Mouse (Mus musculus) hindbrain, embryonic 13.5 days (tissue): Measurements from ENCODE around the gene Notch1. TPM values are rescaled to one million over a fixed set of nuclear protein-coding genes. Genes with fewer than 3 reads are reported as not detected.
A peak's percentile ranks its signal among the peaks of the same experiment; 100 is the strongest.

Experiments
- ATAC-seq: fragments of 200-750 bp; cut with Nextera tagmentation; 2 replicates; pipeline ENCODE4 v1.8.0; 2017; ENCODE audit warnings: moderate TSS enrichment; ENCODE audit not compliant: low FRiP score
- H3K27ac ChIP-seq: fragments of 300-500 bp; sonication (generic); 2 replicates; pipeline ENCODE4 v1.5.1; 2015; ENCODE audit warnings: inconsistent platforms, mild to moderate bottlenecking, moderate library complexity
- H3K27me3 ChIP-seq: fragments of 300-500 bp; sonication (generic); 2 replicates; pipeline ENCODE4 v1.6.1; 2015; ENCODE audit warnings: mild to moderate bottlenecking, inconsistent platforms
- H3K36me3 ChIP-seq: fragments of 300-500 bp; sonication (generic); 2 replicates; pipeline ENCODE4 v1.6.1; 2015; ENCODE audit warnings: mild to moderate bottlenecking, inconsistent platforms
- H3K4me1 ChIP-seq: fragments of 300-500 bp; sonication (generic); replicated peaks from 2 replicates; pipeline ENCODE4 v1.6.1; 2015; ENCODE audit warnings: inconsistent platforms
- H3K4me2 ChIP-seq: fragments of 300-500 bp; sonication (generic); 2 replicates; pipeline ENCODE4 v1.6.1; 2015; ENCODE audit warnings: inconsistent platforms, mild to moderate bottlenecking, moderate library complexity
- H3K4me3 ChIP-seq: fragments of 300-500 bp; sonication (generic); 2 replicates; pipeline ENCODE4 v1.5.1; 2015; ENCODE audit warnings: mild to moderate bottlenecking, inconsistent platforms
- H3K9ac ChIP-seq: fragments of 300-500 bp; sonication (generic); 2 replicates; pipeline ENCODE4 v1.6.1; 2015; ENCODE audit warnings: mild to moderate bottlenecking, inconsistent platforms
- H3K9me3 ChIP-seq: fragments of 300-500 bp; sonication (generic); 2 replicates; pipeline ENCODE4 v1.6.1; 2016; ENCODE audit warnings: inconsistent platforms
- WGBS: fragments of 180-500 bp; shearing (Covaris S2); methylation state at CpG from one replicate; pipeline ENCODE4 v1.1.7; 2015; 5-methylcytosine and 5-hydroxymethylcytosine counted together
- polyA plus RNA-seq: library from polyadenylated mRNA; unstranded; fragments of >200 nt; fragmentation: Nextera tagmentation; extraction: Ambion mirVana; gene quantifications from 2 replicates; pipeline ENCODE4 v1.2.1, GENCODE M21; 2015

Notch1 gene
- polyA plus RNA-seq, 1 experiment from 2014 or later = 19.2 TPM

DNA sequence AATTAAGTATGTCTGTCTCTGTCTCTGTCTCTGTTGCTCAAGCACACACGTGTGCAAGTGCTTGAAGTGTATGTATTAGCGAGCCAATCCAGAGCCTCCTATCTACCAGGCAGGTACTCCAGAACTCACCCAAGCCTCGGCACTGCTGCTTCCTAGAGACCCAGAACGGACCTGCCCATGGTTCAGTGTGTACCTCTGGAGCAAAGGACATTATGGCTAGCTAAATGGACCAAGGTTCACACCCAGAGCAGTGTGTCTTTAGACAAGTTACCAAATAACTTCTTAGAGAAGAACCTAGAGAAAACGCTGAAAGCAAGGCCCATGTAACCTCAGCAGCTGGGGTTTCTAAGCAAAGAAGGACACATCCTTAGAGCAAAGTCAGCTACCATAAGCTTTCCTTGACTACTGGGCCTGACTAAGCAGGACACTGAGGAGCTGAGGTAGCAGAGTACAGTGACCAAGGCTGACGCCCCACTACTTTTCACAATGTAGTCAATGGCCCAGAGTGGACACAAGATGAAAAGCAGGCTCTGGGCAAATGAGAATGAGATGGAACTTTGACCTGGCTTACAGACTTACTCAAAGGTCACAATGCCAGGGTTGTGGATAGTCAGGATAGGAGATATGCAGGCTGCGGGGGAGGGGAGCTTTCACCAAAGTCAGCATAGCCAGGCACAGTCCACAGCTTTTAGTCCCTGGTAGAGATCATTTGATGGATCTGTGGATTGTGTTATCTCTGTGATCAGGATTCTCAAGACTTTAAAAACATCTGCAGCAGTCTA is 81.5 kb downstream of the Notch1 start:
- Histone ChIP-seq H3K4me2 (no peak overlapping the region), H3K27me3 (no peaks in the 10 kb centered on the region), H3K9ac (no peak overlapping the region), H3K4me3 (no peak overlapping the region), H3K36me3 (peaks cover 85% of the 10 kb centered on the region), H3K9me3 (no peaks in the 10 kb centered on the region), H3K4me1 (peaks cover 28% of the 10 kb centered on the region), H3K27ac (no peak overlapping the region)
- no peak for ATAC-seq
- WGBS = 95% methylated on average over 7 of the region's 7 CpGs

DNA sequence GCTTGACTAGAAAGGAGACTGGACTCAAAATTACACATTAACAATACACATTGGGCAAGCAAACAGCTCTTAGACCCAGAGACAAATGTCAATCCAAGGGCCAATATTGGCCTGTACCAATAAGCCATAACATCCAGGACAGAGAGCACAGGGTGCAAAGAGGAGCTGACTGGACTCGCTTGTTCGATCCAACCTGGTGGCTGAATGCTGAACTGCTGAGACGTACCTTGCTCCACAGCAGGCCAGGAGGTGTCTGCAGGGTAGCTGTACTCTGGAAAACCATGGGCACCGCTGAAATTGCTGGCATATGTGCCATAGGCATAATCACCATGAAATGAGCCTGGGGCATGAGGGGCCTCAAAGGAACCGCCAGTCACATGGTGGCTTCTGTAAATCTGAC is 86.6 kb downstream of the Notch1 start:
- Histone ChIP-seq H3K36me3 (peaks cover 93% of the 10 kb centered on the region), H3K9me3 (no peaks in the 10 kb centered on the region), H3K27ac (no peak overlapping the region), H3K9ac (no peak overlapping the region), H3K27me3 (no peaks in the 10 kb centered on the region), H3K4me2 (no peak overlapping the region), H3K4me3 (no peak overlapping the region), H3K4me1 (0 out of 2 replicates have a peak, but pooled peaks cover 2% of the 10 kb centered on the region)
- ATAC-seq = no peak
- WGBS = 86% methylated on average over 5 of the region's 5 CpGs

DNA sequence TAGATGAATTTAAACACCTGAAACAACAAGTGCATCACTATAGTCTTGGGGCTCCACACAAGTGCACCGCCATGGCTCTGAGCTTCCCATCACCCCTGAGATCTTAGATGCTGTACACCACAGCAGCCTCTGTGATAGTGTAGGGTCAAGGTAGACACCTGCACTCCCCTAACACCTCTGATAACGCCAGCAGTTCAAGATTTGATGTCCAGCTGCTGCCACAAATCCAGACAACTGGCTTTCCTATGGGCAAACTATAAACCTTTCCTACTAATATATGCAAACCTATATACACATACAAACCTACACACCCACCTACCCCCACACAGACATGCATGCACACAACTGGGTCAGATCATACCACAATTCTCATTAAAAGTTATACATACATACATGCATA is 91.9 kb downstream of the Notch1 start:
- no peak overlapping the region for H3K9ac ChIP-seq
- H3K4me2 ChIP-seq = no peak overlapping the region
- no peaks in the 10 kb centered on the region for H3K4me1 ChIP-seq
- WGBS = 98% methylated on average over 2 of the region's 2 CpGs
- H3K9me3 ChIP-seq = no peaks in the 10 kb centered on the region
- no peak overlapping the region for H3K27ac ChIP-seq
- H3K36me3 ChIP-seq = peaks cover 98% of the 10 kb centered on the region
- no peak for ATAC-seq
- H3K4me3 ChIP-seq = no peak overlapping the region
- H3K27me3 ChIP-seq = no peaks in the 10 kb centered on the region

- Histone ChIP-seq H3K4me2 (no peak overlapping the region), H3K4me1 (no peaks in the 10 kb centered on the region), H3K36me3 (peaks cover 98% of the 10 kb centered on the region), H3K4me3 (no peak overlapping the region), H3K9ac (no peak overlapping the region), H3K27ac (no peak overlapping the region), H3K9me3 (no peaks in the 10 kb centered on the region), H3K27me3 (no peaks in the 10 kb centered on the region)
- no peak for ATAC-seq
- WGBS = 70% methylated on average over 1 of the region's 1 CpGs
Measured at GRCm38 (mm10) chr2:26423086-26423485, 93.4 kb downstream of the Notch1 start.

DNA sequence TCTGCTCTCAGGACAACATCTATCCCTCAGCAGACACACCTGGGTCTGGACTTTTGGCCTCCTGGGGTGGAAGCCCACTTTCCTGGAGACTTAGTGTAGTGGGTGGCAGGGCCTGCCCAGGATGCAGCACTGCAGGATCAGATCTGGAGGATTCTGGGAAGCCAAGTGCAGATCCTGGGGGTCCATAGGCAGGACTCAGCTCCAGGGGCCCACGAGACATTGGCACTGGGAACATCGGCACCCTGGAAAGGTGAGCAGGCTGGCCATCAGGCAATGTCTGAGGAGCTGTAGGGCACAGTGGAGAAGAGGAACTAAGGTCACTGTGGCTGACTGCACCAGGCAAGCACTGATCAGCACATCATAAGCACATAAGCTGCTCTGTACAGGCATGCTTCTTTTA is 94.5 kb downstream of the Notch1 start:
- Histone ChIP-seq H3K4me1 (no peaks in the 10 kb centered on the region), H3K9me3 (no peaks in the 10 kb centered on the region), H3K27ac (no peak overlapping the region), H3K36me3 (peaks cover 97% of the 10 kb centered on the region), H3K4me3 (no peak overlapping the region), H3K9ac (no peak overlapping the region), H3K27me3 (no peaks in the 10 kb centered on the region), H3K4me2 (no peak overlapping the region)
- 97% methylated on average over 2 of the region's 2 CpGs for WGBS
- ATAC-seq = no peak

DNA sequence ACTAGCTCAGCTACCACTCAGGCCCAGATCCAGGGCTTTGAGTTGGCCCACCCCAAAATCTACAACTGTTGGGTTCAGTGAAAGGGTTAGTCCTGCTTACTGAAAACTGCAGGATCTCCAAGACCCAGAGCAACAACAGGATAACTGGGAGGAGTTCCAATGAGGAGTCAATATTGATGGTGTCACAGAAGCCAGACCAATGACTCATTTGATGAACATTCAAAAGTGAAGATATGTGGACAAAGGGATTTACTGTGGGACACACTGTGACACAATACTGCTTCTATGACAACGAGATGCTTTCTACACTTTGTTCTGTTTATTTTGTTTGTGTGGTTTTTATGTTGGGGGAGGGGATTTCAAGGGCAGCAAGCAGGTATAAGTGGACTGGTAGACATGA is 98.3 kb downstream of the Notch1 start:
- Histone ChIP-seq H3K4me1 (no peaks in the 10 kb centered on the region), H3K27me3 (no peaks in the 10 kb centered on the region), H3K9me3 (no peaks in the 10 kb centered on the region), H3K36me3 (peaks cover 97% of the 10 kb centered on the region), H3K27ac (no peak overlapping the region), H3K4me3 (no peak overlapping the region), H3K9ac (no peak overlapping the region), H3K4me2 (no peak overlapping the region)
- 92% methylated on average over 1 of the region's 1 CpGs for WGBS
- ATAC-seq = no peak

GRCm38 (mm10) chr2:26417066-26417465 is 99.4 kb downstream of the Notch1 start:
- H3K4me3 ChIP-seq = no peak overlapping the region
- no peaks in the 10 kb centered on the region for H3K27me3 ChIP-seq
- H3K4me2 ChIP-seq = no peak overlapping the region
- ATAC-seq = no peak
- H3K4me1 ChIP-seq = no peaks in the 10 kb centered on the region
- H3K36me3 ChIP-seq = peaks cover 97% of the 10 kb centered on the region
- no peak overlapping the region for H3K27ac ChIP-seq
- H3K9me3 ChIP-seq = no peaks in the 10 kb centered on the region
- no peak overlapping the region for H3K9ac ChIP-seq

- H3K4me3 ChIP-seq = no peak overlapping the region
- ATAC-seq = no peak
- H3K9ac ChIP-seq = 0 out of 2 replicates have a peak overlapping the region, but pooled peaks have one; percentile 24
- peaks cover 64% of the 10 kb centered on the region for H3K36me3 ChIP-seq
- H3K27ac ChIP-seq = no peak overlapping the region
- H3K4me1 ChIP-seq = peaks cover 30% of the 10 kb centered on the region
- H3K27me3 ChIP-seq = no peaks in the 10 kb centered on the region
- WGBS = 70% methylated on average over 5 of the region's 5 CpGs
- H3K4me2 ChIP-seq = no peak overlapping the region
- H3K9me3 ChIP-seq = no peaks in the 10 kb centered on the region
Measured at GRCm38 (mm10) chr2:26410931-26411411, 105.5 kb downstream of the Notch1 start.

DNA sequence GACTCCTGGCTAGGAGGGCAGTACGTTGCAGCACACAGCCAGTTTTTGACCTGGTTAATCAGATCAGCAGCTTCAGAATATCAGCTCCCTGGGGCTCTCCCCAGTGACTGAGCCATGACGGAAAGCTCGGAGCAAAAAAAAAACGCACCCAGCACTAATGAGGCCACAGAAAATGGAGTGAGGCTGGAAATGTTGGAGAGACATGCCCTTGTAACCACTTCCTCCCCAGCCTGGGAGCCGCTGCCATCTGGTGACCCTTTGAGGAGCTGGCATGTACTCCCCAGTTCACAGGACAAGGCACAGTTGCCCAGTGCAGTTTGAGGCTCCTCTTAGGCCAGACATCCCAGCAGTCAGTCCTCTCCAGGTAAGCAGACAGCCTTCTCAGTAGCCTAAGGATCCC is 106.4 kb downstream of the Notch1 start:
- no peak for ATAC-seq
- H3K9me3 ChIP-seq = no peaks in the 10 kb centered on the region
- WGBS = 66% methylated on average over 5 of the region's 5 CpGs
- H3K4me2 ChIP-seq = no peak overlapping the region
- H3K4me3 ChIP-seq = no peak overlapping the region
- peaks cover 38% of the 10 kb centered on the region for H3K4me1 ChIP-seq
- no peak overlapping the region for H3K27ac ChIP-seq
- H3K27me3 ChIP-seq = no peaks in the 10 kb centered on the region
- H3K36me3 ChIP-seq = peaks cover 55% of the 10 kb centered on the region
- no peak overlapping the region for H3K9ac ChIP-seq

GRCm38 (mm10) chr2:26409362-26409761 is 107.1 kb downstream of the Notch1 start:
- Histone ChIP-seq H3K27ac (no peak overlapping the region), H3K4me2 (peak overlapping the region; percentile 98; the same call in 1 of the 2 replicates), H3K27me3 (no peaks in the 10 kb centered on the region), H3K4me3 (peak overlapping the region; percentile 93), H3K4me1 (peaks cover 45% of the 10 kb centered on the region), H3K9me3 (no peaks in the 10 kb centered on the region), H3K36me3 (peaks cover 49% of the 10 kb centered on the region), H3K9ac (peak overlapping the region; percentile 96; the same call in 1 of the 2 replicates)
- ATAC-seq = peak; percentile 46; the same call in 1 of the 2 replicates
- WGBS = 58% methylated on average over 3 of the region's 3 CpGs

DNA sequence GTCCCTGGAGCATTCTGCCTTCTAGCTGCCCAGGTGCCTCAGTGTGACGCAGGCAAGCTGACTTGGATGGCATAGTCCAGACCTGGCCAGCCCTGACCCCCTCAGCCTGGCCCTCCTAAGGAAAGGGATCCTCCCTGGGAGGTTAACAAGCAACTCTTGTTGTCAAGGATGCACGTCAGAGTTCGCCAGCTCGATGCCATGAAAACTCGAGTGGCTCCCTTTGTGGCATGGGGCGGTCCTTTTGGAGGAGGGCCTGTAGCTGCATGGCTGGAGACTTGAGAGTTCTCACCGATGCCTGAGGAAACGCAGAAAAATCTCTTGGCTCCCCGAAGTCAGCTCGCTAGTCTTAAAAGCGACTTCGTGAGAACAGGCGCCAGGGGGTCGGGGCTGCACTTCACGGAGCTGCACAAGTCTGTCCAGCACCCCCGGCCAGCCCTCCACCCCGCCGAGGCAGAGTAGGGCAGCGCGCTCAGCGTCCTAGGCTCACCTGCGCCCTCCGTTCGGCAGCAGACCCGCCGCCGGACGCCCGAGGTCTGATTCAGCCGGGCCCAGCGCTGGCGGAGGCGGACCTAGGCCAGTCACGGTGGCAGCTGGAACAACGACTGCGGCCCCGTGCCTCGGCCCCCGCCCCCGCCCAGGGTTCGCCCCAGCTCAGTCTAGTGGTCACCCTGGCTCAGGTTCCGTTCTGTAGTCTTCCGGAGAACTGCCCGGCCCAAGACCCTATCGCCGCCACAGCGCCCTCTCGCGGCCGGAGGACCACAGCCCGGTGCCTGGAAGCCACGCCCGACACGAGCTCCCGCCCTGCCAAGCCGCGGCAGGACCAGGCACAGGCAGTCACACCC is 107.7 kb downstream of the Notch1 start, which contains the start of gene Inpp5e:
Gene Inpp5e (minus strand): TSS at position 689 of the 842 bp plus-strand sequence.
- peak within 1 kb of the TSS; percentile 98 for H3K4me2 ChIP-seq
- H3K4me1 ChIP-seq = peaks cover 45% of the 10 kb centered on the region
- H3K9ac ChIP-seq = peak within 1 kb of the TSS; percentile 96
- no peaks in the 10 kb centered on the region for H3K27me3 ChIP-seq
- peak within 1 kb of the TSS; percentile 86 for H3K27ac ChIP-seq
- under 1% methylated on average over 55 of the region's 57 CpGs for WGBS
- ATAC-seq = peak; percentile 93
- no peaks in the 10 kb centered on the region for H3K9me3 ChIP-seq
- peaks cover 42% of the 10 kb centered on the region for H3K36me3 ChIP-seq
- peak within 1 kb of the TSS; percentile 93 for H3K4me3 ChIP-seq
